19 mouse cellular contexts compared by ENCODE assay signal in genomic region chr9:108138118-108138517, GRCm38 (mm10). TPM values are rescaled to one million over a fixed set of nuclear protein-coding genes. Genes with fewer than 3 reads are reported as not detected.
DNase-seq lines count a peak whose midpoint lies in the region; ATAC-seq and TF ChIP-seq lines count a peak whose summit lies in the region.
"Had no signal": no experiment of that assay in that cellular context is flagged by ENCODE, and none has a peak within 500 bp of the region (broad histone marks: within the 10 kb centered on the region; RNA-seq: fewer than 3 reads in every experiment).

No protein-coding gene starts in this region.

- no peak overlapping the region for H3K4me3 ChIP-seq in cerebellum, adult 2 months (replicated peaks; ENCODE audit: insufficient read depth, low read depth, low read length)
- no peak overlapping the region for H3K4me3 ChIP-seq in heart, embryonic 16.5 days (ENCODE audit: low read length)
- H3K4me3 ChIP-seq in heart, embryonic 12.5 days = no peak overlapping the region
- H3K4me3 ChIP-seq in myocyte = no peak overlapping the region
- H3K4me3 ChIP-seq: embryonic facial prominence, embryonic 13.5 days; erythroblast, embryonic 14.5 days; forebrain, embryonic 15.5 days; hindbrain, embryonic 13.5 days had no signal

- DNase-seq in cerebellum, adult 2 months = no peak
- no peak for DNase-seq in cerebellum, postnatal 4 days (ENCODE audit: low spot score in 2 of 2)
- DNase-seq in 3T3-L1 (ENCODE audit: low read depth, low spot score) = peak; percentile 39
- DNase-seq in testis, postnatal 10 days (ENCODE audit: low spot score) = no peak
- DNase-seq: adrenal gland, postnatal 25 days; cerebellum, adult 18-20 months; gastrocnemius, postnatal 36 days had no signal

- H3K36me3 ChIP-seq in heart, embryonic 16.5 days (ENCODE audit: control insufficient read depth, insufficient read depth) = no peaks in the 10 kb centered on the region
- H3K36me3 ChIP-seq in heart, embryonic 12.5 days = no peaks in the 10 kb centered on the region
- no peaks in the 10 kb centered on the region for H3K36me3 ChIP-seq in myocyte (ENCODE audit: control insufficient read depth, insufficient read depth)
- H3K36me3 ChIP-seq: embryonic facial prominence, embryonic 13.5 days; heart, embryonic 10.5 days had no signal

- H3ac ChIP-seq in myocyte (ENCODE audit: control insufficient read depth, insufficient read length) = no peak overlapping the region

- no peak for ATAC-seq in heart, embryonic 16.5 days (replicated peaks; ENCODE audit: extremely low read depth, insufficient read depth, low FRiP score)
- ATAC-seq in heart, embryonic 12.5 days (ENCODE audit: insufficient number of reproducible peaks, low FRiP score) = no peak
- ATAC-seq: activated CD4-positive, CD25-positive, alpha-beta regulatory T cell, adult 4 months; forebrain, embryonic 15.5 days; hindbrain, postnatal 0 days; Patski had no signal

- H3K79me2 ChIP-seq in myocyte (ENCODE audit: control insufficient read depth, insufficient read depth) = no peaks in the 10 kb centered on the region

- H3K9ac ChIP-seq in heart, embryonic 16.5 days (ENCODE audit: low read length) = 0 out of 2 replicates have a peak overlapping the region, but pooled peaks have one; percentile 22
- H3K9ac ChIP-seq in heart, embryonic 12.5 days = no peak overlapping the region
- H3K9ac ChIP-seq: forebrain, embryonic 15.5 days; hindbrain, embryonic 13.5 days had no signal

- H3K4me2 ChIP-seq in heart, embryonic 16.5 days (ENCODE audit: low read depth, low read length) = no peak overlapping the region
- no peak overlapping the region for H3K4me2 ChIP-seq in heart, embryonic 12.5 days
- peak overlapping the region; percentile 86 for H3K4me2 ChIP-seq in myocyte (ENCODE audit: low read depth)
- H3K4me2 ChIP-seq: forebrain, embryonic 15.5 days; hindbrain, embryonic 13.5 days had no signal

- 80% methylated on average over 6 of the region's 6 CpGs for WGBS in cerebellum, adult 2 months
- 80% methylated on average over 6 of the region's 6 CpGs for WGBS in heart, embryonic 16.5 days
- 75% methylated on average over 6 of the region's 6 CpGs for WGBS in heart, embryonic 12.5 days

- TF ChIP-seq CTCF in cerebellum, adult 2 months (IDR thresholded peaks at IDR 0.05; ENCODE audit: borderline replicate concordance, insufficient read depth, low read depth, low read length) = no peak

- peak overlapping the region; percentile 90 for H3K27ac ChIP-seq in cerebellum, adult 2 months (ENCODE audit: insufficient read depth, low read length)
- H3K27ac ChIP-seq in heart, embryonic 16.5 days (ENCODE audit: low read length) = 0 out of 2 replicates have a peak overlapping the region, but pooled peaks have one; percentile 7
- no peak overlapping the region for H3K27ac ChIP-seq in heart, embryonic 12.5 days (ENCODE audit: poor library complexity, severe bottlenecking)
- H3K27ac ChIP-seq: embryonic facial prominence, embryonic 13.5 days; forebrain, embryonic 15.5 days; hindbrain, embryonic 13.5 days; hindbrain, postnatal 0 days had no signal

- no peak for TF ChIP-seq POLR2A in cerebellum, adult 2 months (IDR thresholded peaks at IDR 0.05; ENCODE audit: borderline replicate concordance, insufficient read depth, low read length)
- TF ChIP-seq POLR2A in myocyte (IDR thresholded peaks at IDR 0.05; ENCODE audit: insufficient read length, low read depth) = no peak

- peaks cover 2% of the 10 kb centered on the region; the same call in 1 of the 2 replicates for H3K9me3 ChIP-seq in heart, embryonic 16.5 days (replicated peaks; ENCODE audit: control insufficient read depth, low read length)
- peaks cover 3% of the 10 kb centered on the region; the same call in 1 of the 2 replicates for H3K9me3 ChIP-seq in heart, embryonic 12.5 days (replicated peaks)
- H3K9me3 ChIP-seq: embryonic facial prominence, embryonic 13.5 days; forebrain, embryonic 15.5 days; heart, embryonic 10.5 days; hindbrain, embryonic 13.5 days had no signal

- H3K27me3 ChIP-seq in cerebellum, adult 2 months (ENCODE audit: control insufficient read depth, insufficient read depth, low read length) = no peaks in the 10 kb centered on the region
- no peaks in the 10 kb centered on the region for H3K27me3 ChIP-seq in heart, embryonic 16.5 days (ENCODE audit: control insufficient read depth, insufficient read depth, low read length)
- H3K27me3 ChIP-seq in heart, embryonic 12.5 days (replicated peaks) = 0 out of 2 replicates have a peak, but pooled peaks cover 8% of the 10 kb centered on the region
- H3K27me3 ChIP-seq in myocyte (ENCODE audit: control insufficient read depth, insufficient read depth, insufficient read length) = no peaks in the 10 kb centered on the region
- H3K27me3 ChIP-seq: embryonic facial prominence, embryonic 13.5 days; forebrain, embryonic 15.5 days; hindbrain, embryonic 13.5 days had no signal

- peaks cover 65% of the 10 kb centered on the region for H3K4me1 ChIP-seq in cerebellum, adult 2 months (ENCODE audit: control insufficient read depth, insufficient read depth, low read length)
- peaks cover 15% of the 10 kb centered on the region for H3K4me1 ChIP-seq in heart, embryonic 16.5 days (ENCODE audit: control insufficient read depth, insufficient read depth, low read length)
- H3K4me1 ChIP-seq in heart, embryonic 12.5 days (replicated peaks) = peaks cover 13% of the 10 kb centered on the region
- H3K4me1 ChIP-seq: forebrain, embryonic 15.5 days; hindbrain, embryonic 13.5 days had no signal

TF ChIP-seq in myocyte, 11 proteins besides CTCF, POLR2A, EP300 and RAD21:
- TF ChIP-seq REST (IDR thresholded peaks at IDR 0.05; ENCODE audit: insufficient read depth, insufficient read length) (no peak), MYOD1 (IDR thresholded peaks at IDR 0.05; ENCODE audit: control insufficient read depth in 1 of 3, insufficient read length in 2 of 3, low read depth in 2 of 3) (no peak), POLR2AphosphoS2 (IDR thresholded peaks at IDR 0.05; ENCODE audit: insufficient read length, low read depth) (no peak), TCF3 (IDR thresholded peaks at IDR 0.05; ENCODE audit: insufficient read length, low read depth) (no peak), TCF12 (IDR thresholded peaks at IDR 0.05; ENCODE audit: insufficient read depth, poor library complexity, severe bottlenecking) (no peak), CEBPB (IDR thresholded peaks at IDR 0.05; ENCODE audit: insufficient read depth, poor library complexity, severe bottlenecking) (no peak), E2F4 (IDR thresholded peaks at IDR 0.05; ENCODE audit: insufficient read depth) (no peak)

RNA-seq across cellular contexts. Expression of gene Apeh, which starts 43.7 kb away (rescaled TPM):
- 69.6 and 83.5 TPM in 2 replicates for polyA plus RNA-seq in cerebellum, adult 2 months (2012; rRNA removed)
- 54.5 and 57.0 TPM in 2 replicates for polyA plus RNA-seq in heart, embryonic 16.5 days (2015; fragmentation: Nextera tagmentation; extraction: Ambion mirVana)
- 48.0 and 51.1 TPM in 2 replicates for polyA plus RNA-seq in heart, embryonic 12.5 days (2016; fragmentation: Nextera tagmentation; extraction: Ambion mirVana)
- polyA plus RNA-seq in myocyte (2012; fragmentation: generic; extraction: Trizol) = 59.0 TPM

RNA-seq across cellular contexts. Expression of gene Bsn, which starts 52.1 kb away (rescaled TPM):
- 70.0 and 77.6 TPM in 2 replicates for polyA plus RNA-seq in cerebellum, adult 2 months (2012; rRNA removed)
- 0.34 and 0.81 TPM in 2 replicates for polyA plus RNA-seq in heart, embryonic 16.5 days (2015; fragmentation: Nextera tagmentation; extraction: Ambion mirVana)
- polyA plus RNA-seq in heart, embryonic 12.5 days (2016; fragmentation: Nextera tagmentation; extraction: Ambion mirVana) = 0.39 and 0.50 TPM in 2 replicates
- polyA plus RNA-seq in myocyte (2012; fragmentation: generic; extraction: Trizol) = 0.56 TPM

RNA-seq across cellular contexts. Expression of gene Rnf123, which starts 55.0 kb away (rescaled TPM):
- polyA plus RNA-seq in cerebellum, adult 2 months (2012; rRNA removed) = 184 and 213 TPM in 2 replicates
- 31.3 and 34.7 TPM in 2 replicates for polyA plus RNA-seq in heart, embryonic 16.5 days (2015; fragmentation: Nextera tagmentation; extraction: Ambion mirVana)
- 32.8 and 37.0 TPM in 2 replicates for polyA plus RNA-seq in heart, embryonic 12.5 days (2016; fragmentation: Nextera tagmentation; extraction: Ambion mirVana)
- 33.4 TPM for polyA plus RNA-seq in myocyte (2012; fragmentation: generic; extraction: Trizol)

RNA-seq across cellular contexts. Expression of gene Mst1, which starts 57.9 kb away (rescaled TPM):
- 0.13 TPM in 1 of 2 replicates, not detected in the other for polyA plus RNA-seq in cerebellum, adult 2 months (2012; rRNA removed)
- 0.44 and 0.53 TPM in 2 replicates for polyA plus RNA-seq in heart, embryonic 16.5 days (2015; fragmentation: Nextera tagmentation; extraction: Ambion mirVana)
- polyA plus RNA-seq in heart, embryonic 12.5 days (2016; fragmentation: Nextera tagmentation; extraction: Ambion mirVana) = 0.31 and 0.37 TPM in 2 replicates
- polyA plus RNA-seq in myocyte (2012; fragmentation: generic; extraction: Trizol) = 0.65 TPM
- polyA plus RNA-seq: forebrain, embryonic 15.5 days; heart, postnatal 0 days; hindbrain, embryonic 13.5 days; hindbrain, postnatal 0 days had no signal

Comparison
In these comparisons a context has a peak if more than half of its experiments do, and no peak if none do; other contexts are left out.
1. RNA of gene Bsn, which starts 52.1 kb away (polyA plus RNA-seq): 70.0 to 77.6 TPM in cerebellum, adult 2 months; 0.34 to 0.81 TPM in heart, embryonic 16.5 days, 0.56 TPM in myocyte (single experiment) and 0.39 to 0.50 TPM in heart, embryonic 12.5 days; every median in the first group is over 10 times any median in the second.